Mouse (Mus musculus) forebrain, postnatal 0 days (tissue): Measurements from ENCODE around the gene Arl6ip1. TPM values are rescaled to one million over a fixed set of nuclear protein-coding genes. Genes with fewer than 3 reads are reported as not detected.

ENCODE experiments used
- ATAC-seq: fragments of 200-750 bp; cut with Nextera tagmentation; 2 replicates; pipeline ENCODE4 v1.8.0; 2017; ENCODE audit warnings: mild to moderate bottlenecking, moderate library complexity
- DNase-seq: peaks from one replicate; pipeline ENCODE4 v3.0.0-alpha.2; 2015
- H3K27ac ChIP-seq: fragments of 300-500 bp; sonication (generic); 2 replicates; pipeline ENCODE4 v1.5.1; 2014; ENCODE audit warnings: low read depth, mild to moderate bottlenecking, antibody characterized with exemption, low read length, moderate library complexity, mixed read lengths
- H3K27me3 ChIP-seq: fragments of 300-500 bp; sonication (generic); 2 replicates; pipeline ENCODE4 v1.6.1; 2014; ENCODE audit warnings: mild to moderate bottlenecking, low read length, mixed read lengths; ENCODE audit not compliant: insufficient read depth
- H3K36me3 ChIP-seq: fragments of 300-500 bp; sonication (generic); 2 replicates; pipeline ENCODE4 v1.6.1; 2014; ENCODE audit warnings: mild to moderate bottlenecking, moderate library complexity; ENCODE audit not compliant: insufficient read depth
- H3K4me1 ChIP-seq: fragments of 300-500 bp; sonication (generic); 2 replicates; pipeline ENCODE4 v1.6.1; 2014; ENCODE audit warnings: antibody characterized with exemption; ENCODE audit not compliant: insufficient read depth
- H3K4me2 ChIP-seq: fragments of 300-500 bp; sonication (generic); 2 replicates; pipeline ENCODE4 v1.6.1; 2014; ENCODE audit warnings: low read depth, mild to moderate bottlenecking, moderate library complexity
- H3K4me3 ChIP-seq: fragments of 300-500 bp; sonication (generic); 2 replicates; pipeline ENCODE4 v1.5.1; 2014; ENCODE audit warnings: low read depth, low read length, mixed read lengths
- H3K9ac ChIP-seq: fragments of 300-500 bp; sonication (generic); 2 replicates; pipeline ENCODE4 v1.6.1; 2014; ENCODE audit warnings: mild to moderate bottlenecking
- H3K9me3 ChIP-seq: fragments of 300-500 bp; sonication (generic); 2 replicates; pipeline ENCODE4 v1.6.1; 2016; ENCODE audit warnings: low read length
- CTCF ChIP-seq: sonication (generic); IDR thresholded peaks from 2 replicates; pipeline ENCODE4 v1.5.1; 2016; ENCODE audit warnings: antibody characterized with exemption, control low read depth, low read depth
- WGBS: fragments of 180-500 bp; shearing (Covaris S2); extraction: QIAGEN DNeasy Blood & Tissue Kit; methylation state at CpG from one replicate; pipeline ENCODE4 v1.1.7; 2014; 5-methylcytosine and 5-hydroxymethylcytosine counted together
- polyA plus RNA-seq: library from polyadenylated mRNA; unstranded; fragments of >200 nt; fragmentation: Nextera tagmentation; extraction: Ambion mirVana; gene quantifications from 2 replicates; pipeline ENCODE4 v1.2.1, GENCODE M21; 2015
- total RNA-seq: library from RNA; depleted of rRNA; stranded (reverse); fragments of >200 nt; gene quantifications from 2 replicates; pipeline ENCODE4 v1.2.3, GENCODE M21; 2014

Arl6ip1 gene
- total and polyA plus RNA-seq, 2 experiments from 2014 or later = 386 to 659 TPM

DNA sequence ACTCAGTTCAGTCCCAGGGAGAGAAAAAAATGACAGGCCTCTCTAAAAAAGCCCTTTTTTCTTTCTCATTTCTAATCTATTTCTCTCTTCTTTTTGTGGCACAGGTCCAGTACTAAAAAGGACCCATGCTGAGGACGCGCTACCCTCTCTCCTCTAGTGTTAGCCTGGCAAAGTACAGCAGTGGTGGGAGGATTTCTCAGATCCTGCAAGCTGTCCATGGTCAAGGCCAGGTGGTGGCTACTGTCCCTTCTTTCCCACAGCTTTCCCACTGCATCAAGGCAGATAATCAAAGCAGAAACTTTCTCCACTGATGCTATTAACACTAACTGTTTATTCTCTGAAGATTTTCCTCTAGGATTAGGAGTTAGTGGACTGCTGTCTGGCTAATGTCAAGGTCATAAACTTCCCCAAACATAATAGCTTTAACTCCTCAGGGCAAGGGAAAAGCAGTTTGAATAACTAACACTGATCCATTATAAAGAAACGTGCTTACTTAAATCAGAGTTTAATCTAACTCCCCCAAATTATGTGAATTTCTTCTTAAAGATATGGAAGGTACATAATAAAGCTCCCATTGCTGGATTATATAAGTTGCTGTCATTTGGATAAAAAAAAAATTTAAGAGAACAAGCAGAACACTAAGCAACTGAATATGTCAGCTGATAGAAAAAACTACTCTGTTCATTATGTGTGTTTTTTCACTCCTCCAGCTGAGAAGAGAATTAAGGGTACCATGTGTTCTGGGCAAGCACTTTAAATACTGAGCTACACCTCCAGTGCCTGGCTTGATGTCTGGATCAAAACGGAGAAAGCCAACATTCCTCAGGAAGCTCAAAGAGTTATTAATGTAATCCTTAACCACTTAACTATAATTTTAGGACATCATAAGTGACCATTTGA, 5.7 kb downstream of the Arl6ip1 start:
- no peak overlapping the region for H3K27ac ChIP-seq
- 87% methylated on average over 4 of the region's 4 CpGs for WGBS
- no peaks in the 10 kb centered on the region for H3K9me3 ChIP-seq
- no peak overlapping the region for H3K4me3 ChIP-seq
- no peak for TF ChIP-seq CTCF
- H3K27me3 ChIP-seq = no peaks in the 10 kb centered on the region
- no peak overlapping the region for H3K4me2 ChIP-seq
- ATAC-seq (no peak), DNase-seq (no peak)
- peaks cover 36% of the 10 kb centered on the region for H3K36me3 ChIP-seq
- peaks cover 13% of the 10 kb centered on the region; the same call in 1 of the 2 replicates for H3K4me1 ChIP-seq
- no peak overlapping the region for H3K9ac ChIP-seq

DNA sequence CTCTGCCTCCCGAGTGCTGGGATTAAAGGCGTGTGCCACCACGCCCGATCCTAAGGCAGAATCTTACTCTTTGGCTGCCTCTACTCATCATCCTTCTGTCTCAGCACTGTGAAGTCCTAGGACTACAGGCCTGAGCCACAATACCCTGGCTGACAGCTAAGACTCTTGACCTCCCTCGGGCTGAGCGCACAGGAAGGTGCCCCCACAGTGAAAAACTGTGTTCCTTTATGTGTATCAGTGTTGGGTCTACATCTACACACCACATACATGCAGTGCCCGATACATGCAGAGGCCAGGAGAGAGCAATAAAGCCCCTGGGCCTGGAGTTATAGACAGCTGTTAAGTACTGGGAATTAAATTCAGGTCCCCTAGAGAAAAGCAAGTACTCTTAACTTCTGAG, 7.2 kb downstream of the Arl6ip1 start:
- no peaks in the 10 kb centered on the region for H3K27me3 ChIP-seq
- H3K36me3 ChIP-seq = peaks cover 47% of the 10 kb centered on the region
- no peaks in the 10 kb centered on the region for H3K9me3 ChIP-seq
- H3K9ac ChIP-seq = no peak overlapping the region
- no peak overlapping the region for H3K27ac ChIP-seq
- DNase-seq (no peak), ATAC-seq (no peak)
- H3K4me2 ChIP-seq = no peak overlapping the region
- peaks cover 7% of the 10 kb centered on the region; the same call in 1 of the 2 replicates for H3K4me1 ChIP-seq
- TF ChIP-seq CTCF = no peak
- H3K4me3 ChIP-seq = no peak overlapping the region
- WGBS = 95% methylated on average over 7 of the region's 7 CpGs

DNA sequence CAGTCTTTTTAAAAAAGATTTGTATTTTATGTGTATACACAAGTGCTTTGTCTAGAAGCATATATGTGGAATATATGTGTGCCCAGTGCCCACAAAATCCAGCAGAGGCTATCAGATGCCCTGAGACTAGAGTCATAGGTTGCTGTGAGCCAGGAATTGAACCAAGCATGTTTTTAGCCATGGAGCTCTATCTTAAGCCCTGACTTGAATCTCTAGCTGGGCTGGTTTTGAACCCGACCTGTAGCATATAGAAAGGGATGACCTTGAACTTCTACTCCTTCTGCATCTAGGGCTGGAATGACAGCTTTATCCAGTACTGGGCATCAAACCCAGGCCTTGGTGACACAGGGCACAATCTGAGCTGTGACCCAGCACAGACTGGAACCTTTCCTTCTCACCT, 8.8 kb downstream of the Arl6ip1 start:
- 76% methylated on average over 1 of the region's 1 CpGs for WGBS
- no peak for TF ChIP-seq CTCF
- Histone ChIP-seq H3K9me3 (no peaks in the 10 kb centered on the region), H3K36me3 (peaks cover 47% of the 10 kb centered on the region), H3K27me3 (no peaks in the 10 kb centered on the region), H3K4me1 (no peaks in the 10 kb centered on the region), H3K9ac (no peak overlapping the region), H3K4me3 (no peak overlapping the region), H3K27ac (no peak overlapping the region), H3K4me2 (no peak overlapping the region)
- DNase-seq (no peak), ATAC-seq (no peak)

DNA sequence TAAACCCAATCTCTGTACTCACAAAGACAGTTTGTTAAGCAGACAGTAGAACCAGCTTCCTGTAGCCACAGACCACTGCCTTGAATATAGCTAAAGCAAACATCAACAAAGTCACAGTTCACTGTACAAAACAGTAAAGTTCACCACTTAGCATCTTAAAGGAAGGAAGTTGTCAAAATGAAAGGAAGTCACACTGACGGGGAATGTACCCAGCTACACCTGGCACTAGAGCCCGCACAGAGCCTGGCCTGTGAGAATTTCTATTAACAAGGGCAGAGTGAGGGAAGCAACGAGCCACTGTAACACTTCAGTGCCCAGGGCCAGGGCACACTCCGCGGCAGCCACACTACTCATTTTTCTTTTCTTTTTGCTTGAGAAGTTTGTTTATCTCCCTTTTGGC, 9.5 kb downstream of the Arl6ip1 start:
- no peak for TF ChIP-seq CTCF
- no peak for ATAC-seq
- no peak overlapping the region for H3K27ac ChIP-seq
- 85% methylated on average over 5 of the region's 5 CpGs for WGBS
- peaks cover 47% of the 10 kb centered on the region for H3K36me3 ChIP-seq
- H3K27me3 ChIP-seq = no peaks in the 10 kb centered on the region
- H3K4me2 ChIP-seq = no peak overlapping the region
- DNase-seq = no peak
- H3K9ac ChIP-seq = no peak overlapping the region
- H3K4me1 ChIP-seq = no peaks in the 10 kb centered on the region
- no peaks in the 10 kb centered on the region for H3K9me3 ChIP-seq
- no peak overlapping the region for H3K4me3 ChIP-seq

DNA sequence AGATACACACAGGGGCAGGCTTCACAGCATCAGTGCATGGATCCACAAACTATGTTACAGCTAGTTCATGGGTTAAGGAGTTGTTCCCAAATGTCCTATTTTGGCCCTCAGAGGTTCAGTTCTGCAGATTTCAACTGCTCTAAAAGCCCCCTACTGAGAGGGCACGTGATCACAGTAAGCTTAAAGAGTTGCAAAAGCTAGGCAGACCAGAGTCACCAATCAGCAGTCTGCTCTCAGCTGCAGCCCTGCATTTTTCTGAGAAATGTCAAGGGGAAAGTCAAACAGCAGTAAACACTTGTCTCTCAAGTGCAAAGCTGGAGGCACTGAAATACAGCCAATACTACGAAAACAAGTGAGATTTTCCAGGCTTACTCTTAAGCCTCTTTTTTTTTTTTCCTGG, 10.3 kb downstream of the Arl6ip1 start:
- WGBS = 55% methylated on average over 2 of the region's 2 CpGs
- Histone ChIP-seq H3K9ac (no peak overlapping the region), H3K4me1 (peaks cover 7% of the 10 kb centered on the region), H3K9me3 (no peaks in the 10 kb centered on the region), H3K4me3 (no peak overlapping the region), H3K36me3 (peaks cover 48% of the 10 kb centered on the region), H3K27ac (no peak overlapping the region), H3K4me2 (no peak overlapping the region), H3K27me3 (no peaks in the 10 kb centered on the region)
- no peak for ATAC-seq
- no peak for TF ChIP-seq CTCF
- DNase-seq = no peak

DNA sequence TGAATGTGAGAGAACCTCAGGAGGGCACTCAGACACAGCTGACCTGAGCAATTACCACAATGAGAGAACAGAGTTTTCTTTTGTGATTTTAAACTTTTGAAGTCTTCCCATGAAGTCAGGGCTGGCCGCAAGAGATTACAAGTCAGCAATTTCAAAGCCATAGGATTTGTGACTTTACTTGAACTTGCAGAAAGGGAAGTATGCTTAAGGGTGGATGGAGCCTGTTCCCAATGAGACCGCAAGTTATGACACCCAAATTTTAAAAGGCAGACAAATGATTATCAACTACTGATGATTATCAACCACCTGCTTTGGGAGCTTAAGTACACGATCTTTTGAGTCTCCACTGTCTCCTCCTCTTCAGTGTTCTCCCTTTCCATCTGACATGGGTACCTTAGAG, 11.0 kb downstream of the Arl6ip1 start:
- H3K4me1 ChIP-seq = peaks cover 10% of the 10 kb centered on the region
- H3K27ac ChIP-seq = no peak overlapping the region
- H3K9ac ChIP-seq = no peak overlapping the region
- DNase-seq (no peak), ATAC-seq (no peak)
- H3K4me2 ChIP-seq = no peak overlapping the region
- 84% methylated on average over 3 of the region's 3 CpGs for WGBS
- H3K27me3 ChIP-seq = no peaks in the 10 kb centered on the region
- no peak overlapping the region for H3K4me3 ChIP-seq
- peaks cover 54% of the 10 kb centered on the region for H3K36me3 ChIP-seq
- no peak for TF ChIP-seq CTCF
- no peaks in the 10 kb centered on the region for H3K9me3 ChIP-seq

DNA sequence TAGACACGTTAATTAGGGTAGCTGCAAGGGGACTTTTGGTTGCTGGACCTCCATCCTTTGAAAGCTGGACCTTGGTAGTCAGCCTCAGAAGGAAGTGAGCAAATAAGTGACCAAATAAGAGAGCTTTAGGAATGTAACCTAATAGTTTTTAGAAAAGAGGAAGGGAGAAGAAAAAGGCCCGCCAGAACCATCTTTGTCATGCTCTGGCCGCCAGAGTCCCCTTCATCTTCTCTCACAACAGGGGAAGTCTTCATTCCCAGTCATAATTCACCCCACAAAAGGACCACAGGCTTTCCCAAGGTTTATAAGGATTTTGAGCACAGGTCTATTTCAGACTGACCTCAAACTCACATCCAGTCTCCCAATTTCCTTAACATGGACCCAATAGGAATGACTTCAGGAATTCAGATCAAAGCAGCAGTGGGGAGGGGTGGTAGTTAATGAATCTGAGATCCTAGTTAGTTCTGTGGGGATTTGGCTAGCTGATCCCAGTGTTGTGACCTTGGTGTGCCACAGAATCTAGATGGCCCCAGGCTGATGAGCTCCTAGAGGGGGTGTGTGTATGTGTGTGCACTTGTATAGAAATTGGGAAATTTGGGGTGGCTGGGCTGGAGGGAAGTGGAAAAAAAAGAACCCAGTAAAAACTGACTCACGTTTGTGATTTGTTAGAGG, 11.8 kb downstream of the Arl6ip1 start:
- Histone ChIP-seq H3K4me1 (peaks cover 15% of the 10 kb centered on the region), H3K36me3 (peaks cover 59% of the 10 kb centered on the region), H3K27ac (no peak overlapping the region; the same call in 1 of the 2 replicates), H3K4me2 (no peak overlapping the region), H3K9me3 (no peaks in the 10 kb centered on the region), H3K9ac (no peak overlapping the region), H3K27me3 (no peaks in the 10 kb centered on the region), H3K4me3 (no peak overlapping the region)
- no peak for TF ChIP-seq CTCF
- WGBS = 58% methylated on average over 4 of the region's 4 CpGs
- ATAC-seq = no peak
- no peak for DNase-seq
